17 mouse cellular contexts compared by ENCODE assay signal in the genomic region with DNA sequence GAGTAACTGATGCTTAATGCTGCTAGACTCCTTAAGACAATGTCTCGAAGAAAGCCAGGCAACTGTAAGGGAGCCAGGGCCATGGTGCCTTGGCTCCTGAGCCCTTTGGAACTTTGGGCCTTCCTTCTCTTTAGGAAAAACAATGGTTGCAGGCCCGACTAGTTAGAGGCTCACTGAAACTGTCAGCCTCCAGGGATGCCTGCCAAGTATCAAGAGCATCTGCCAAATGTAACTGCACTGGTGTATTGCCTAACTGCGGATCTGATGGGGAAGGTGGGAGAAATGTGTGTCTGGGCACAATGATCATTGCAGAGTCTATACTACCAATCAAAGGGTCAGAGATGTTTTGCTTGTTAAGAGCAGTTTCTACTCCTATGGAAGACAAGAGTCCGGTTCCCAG.
DNase-seq lines count a peak whose midpoint lies in the region; ATAC-seq lines count a peak whose summit lies in the region.
"Had no signal": no experiment of that assay in that cellular context is flagged by ENCODE, and none has a peak within 500 bp of the region (broad histone marks: within the 10 kb centered on the region; RNA-seq: fewer than 3 reads in every experiment).

No protein-coding gene starts in this region.

- H3K9me3 ChIP-seq in midbrain, embryonic 11.5 days (ENCODE audit: control insufficient read depth, low read length): no peaks in the 10 kb centered on the region
- H3K9me3 ChIP-seq: forebrain, embryonic 13.5 days; hindbrain, embryonic 12.5 days; intestine, embryonic 15.5 days; lung, embryonic 15.5 days; midbrain, embryonic 10.5 days had no signal

- H3K36me3 ChIP-seq in midbrain, embryonic 11.5 days (ENCODE audit: control insufficient read depth, insufficient read depth, low read length): no peaks in the 10 kb centered on the region
- H3K36me3 ChIP-seq: hindbrain, embryonic 12.5 days; intestine, embryonic 15.5 days; lung, embryonic 15.5 days; midbrain, embryonic 10.5 days had no signal

- no peaks in the 10 kb centered on the region for H3K4me1 ChIP-seq in midbrain, embryonic 11.5 days (ENCODE audit: control insufficient read depth, insufficient read depth, low read length)
- H3K4me1 ChIP-seq: forebrain, embryonic 13.5 days; hindbrain, embryonic 12.5 days; intestine, embryonic 15.5 days had no signal

- peaks cover 3% of the 10 kb centered on the region; the same call in 1 of the 2 replicates for H3K27me3 ChIP-seq in midbrain, embryonic 11.5 days (ENCODE audit: control insufficient read depth, insufficient read depth, low read length)
- H3K27me3 ChIP-seq: forebrain, embryonic 13.5 days; lung, embryonic 15.5 days had no signal

- no peak for ATAC-seq in midbrain, embryonic 11.5 days (ENCODE audit: low FRiP score)
- ATAC-seq: forebrain, embryonic 13.5 days; intestine, embryonic 15.5 days had no signal

- no peak overlapping the region for H3K4me3 ChIP-seq in midbrain, embryonic 11.5 days (ENCODE audit: low read depth, low read length)
- H3K4me3 ChIP-seq: forebrain, embryonic 13.5 days; hindbrain, embryonic 12.5 days; intestine, embryonic 15.5 days; lung, embryonic 15.5 days; midbrain, embryonic 10.5 days had no signal

- H3K4me2 ChIP-seq in midbrain, embryonic 11.5 days: no peak overlapping the region
- H3K4me2 ChIP-seq: forebrain, embryonic 13.5 days; hindbrain, embryonic 12.5 days; intestine, embryonic 15.5 days; lung, embryonic 15.5 days had no signal

- H3K27ac ChIP-seq in midbrain, embryonic 11.5 days (ENCODE audit: low read depth, low read length): no peak overlapping the region
- H3K27ac ChIP-seq: forebrain, embryonic 13.5 days; hindbrain, embryonic 12.5 days; intestine, embryonic 15.5 days; lung, embryonic 15.5 days; midbrain, embryonic 10.5 days had no signal

- H3K9ac ChIP-seq in midbrain, embryonic 11.5 days (ENCODE audit: low read length): no peak overlapping the region
- H3K9ac ChIP-seq: forebrain, embryonic 13.5 days; hindbrain, embryonic 12.5 days; intestine, embryonic 15.5 days; lung, embryonic 15.5 days had no signal

- peak; percentile 33 for DNase-seq in adrenal gland, postnatal 10 days
- DNase-seq in adrenal gland, postnatal 14 days: no peak
- peak; percentile 23 for DNase-seq in heart, postnatal 4 days
- no peak for DNase-seq in heart, adult 8-10 months (ENCODE audit: low spot score)
- peak; percentile 17 for DNase-seq in urinary bladder, postnatal 14 days (ENCODE audit: low spot score)
- DNase-seq in urinary bladder, postnatal 4 days (ENCODE audit: low spot score in 2 of 2): no peak
- DNase-seq in midbrain, embryonic 11.5 days (ENCODE audit: low spot score, missing footprints): no peak
- no peak for DNase-seq in kidney, adult 11 months
- DNase-seq: cerebellum, adult 9-10 months; gastrocnemius, postnatal 14 days; kidney, postnatal 25 days; right cerebral cortex, adult 18-20 months had no signal

- 87% methylated on average over 4 of the region's 4 CpGs for WGBS in midbrain, embryonic 11.5 days

Comparison
In these comparisons a context has a peak if more than half of its experiments do, and no peak if none do; other contexts are left out.
1. DNase-seq: peak in adrenal gland, postnatal 10 days (single experiment), heart, postnatal 4 days (single experiment) and urinary bladder, postnatal 14 days (single experiment); none in adrenal gland, postnatal 14 days (single experiment), heart, adult 8-10 months (single experiment), urinary bladder, postnatal 4 days (0 of 2), midbrain, embryonic 11.5 days (single experiment) and kidney, adult 11 months (single experiment).